Mouse (Mus musculus) heart, embryonic 10.5 days (tissue): ENCODE results near the gene Slc23a3. TPM values are rescaled to one million over a fixed set of nuclear protein-coding genes. Genes with fewer than 3 reads are reported as not detected.
A peak's percentile ranks its signal among the peaks of the same experiment; 100 is the strongest.

Experiments used
- DNase-seq: peaks from one replicate; pipeline ENCODE4 v3.0.0-alpha.2; 2017; ENCODE audit warnings: low spot score
- H3K27ac ChIP-seq: fragments of 300-500 bp; sonication (generic); 2 replicates; pipeline ENCODE4 v1.5.1; 2016; ENCODE audit warnings: mild to moderate bottlenecking
- H3K27me3 ChIP-seq: fragments of 300-500 bp; sonication (generic); 2 replicates; pipeline ENCODE4 v1.6.1; 2016; ENCODE audit warnings: mild to moderate bottlenecking; ENCODE audit not compliant: poor library complexity, insufficient read depth, severe bottlenecking
- H3K36me3 ChIP-seq: fragments of 300-500 bp; sonication (generic); 2 replicates; pipeline ENCODE4 v1.6.1; 2016; ENCODE audit warnings: mild to moderate bottlenecking, moderate library complexity
- H3K4me1 ChIP-seq: fragments of 300-500 bp; sonication (generic); 2 replicates; pipeline ENCODE4 v1.6.1; 2016; ENCODE audit warnings: mild to moderate bottlenecking
- H3K4me3 ChIP-seq: fragments of 300-500 bp; sonication (generic); 2 replicates; pipeline ENCODE4 v1.5.1; 2016; ENCODE audit warnings: mild to moderate bottlenecking, moderate library complexity
- H3K9me3 ChIP-seq: fragments of 300-500 bp; sonication (generic); 2 replicates; pipeline ENCODE4 v1.6.1; 2016; ENCODE audit warnings: mild to moderate bottlenecking, moderate library complexity
- WGBS: fragments of 180-500 bp; shearing (Covaris S2); methylation state at CpG from one replicate; pipeline ENCODE4 v1.1.7; 2016; 5-methylcytosine and 5-hydroxymethylcytosine counted together
- polyA plus RNA-seq: library from polyadenylated mRNA; unstranded; fragments of >200 nt; fragmentation: Nextera tagmentation; extraction: Ambion mirVana; gene quantifications from 2 replicates; pipeline ENCODE4 v1.2.1, GENCODE M21; 2016

Gene Slc23a3
- polyA plus RNA-seq, result 0.06 TPM in 1 of 2 replicates, not detected in the other

DNA sequence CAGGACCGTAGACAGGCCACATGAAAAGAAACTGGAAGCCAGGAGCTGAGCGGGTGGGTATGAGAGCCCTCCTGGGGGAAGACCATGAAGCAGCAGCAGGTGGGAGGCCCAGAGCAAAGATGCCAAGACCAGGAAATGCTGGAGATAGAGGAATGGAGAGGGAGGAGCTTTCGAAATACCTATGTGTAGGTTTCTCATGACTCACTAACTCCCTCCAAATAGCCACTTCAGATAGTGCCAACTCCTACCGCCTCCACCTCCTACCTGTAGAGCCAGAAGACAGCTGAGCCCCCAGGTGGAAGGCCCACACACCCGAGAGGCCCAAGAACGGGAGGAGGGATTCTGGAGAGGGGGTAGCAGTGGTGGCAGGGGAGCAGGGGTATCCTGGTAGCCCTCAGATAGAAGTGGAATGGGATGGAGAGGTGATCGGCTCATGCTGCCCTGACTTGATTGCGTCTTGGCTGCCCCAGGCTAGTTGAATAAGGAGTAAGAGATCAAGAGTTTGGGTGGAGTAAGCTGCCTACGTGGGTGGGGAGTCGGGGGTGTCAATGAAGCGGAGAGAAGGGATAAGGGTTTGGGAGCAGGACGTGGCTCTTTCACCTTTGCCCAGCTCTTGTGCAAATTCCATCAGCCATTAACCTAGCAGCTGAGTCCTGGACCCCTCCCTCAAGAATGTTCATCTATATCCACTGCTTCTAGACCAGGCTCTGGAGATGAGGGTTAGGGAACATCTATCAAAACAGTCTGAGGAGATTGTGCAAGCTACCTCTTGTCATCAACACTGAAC is at the start of gene Slc23a3:
Gene Slc23a3 (minus strand): TSS at position 470 of the 787 bp plus-strand sequence.
- 61% methylated on average over 12 of the region's 12 CpGs for WGBS
- DNase-seq, result no peak
- H3K4me3 ChIP-seq, result no peak within 1 kb of the TSS

GRCm38 (mm10) chr1:75182160-75182559 is 48.5 kb upstream of the Slc23a3 start:
- Histone ChIP-seq H3K27me3 (no peaks in the 10 kb centered on the region), H3K36me3 (peaks cover 68% of the 10 kb centered on the region), H3K4me1 (peaks cover 14% of the 10 kb centered on the region), H3K27ac (no peak overlapping the region), H3K9me3 (no peaks in the 10 kb centered on the region), H3K4me3 (no peak overlapping the region)
- 72% methylated on average over 4 of the region's 4 CpGs for WGBS
- no peak for DNase-seq

More for the DNA sequence above, at the start of gene Slc23a3:
- H3K27me3 ChIP-seq, result peaks cover 18% of the 10 kb centered on the region; the same call in 1 of the 2 replicates
- no peaks in the 10 kb centered on the region for H3K9me3 ChIP-seq
- H3K27ac ChIP-seq, result no peak within 1 kb of the TSS
- 0 out of 2 replicates have a peak, but pooled peaks cover 7% of the 10 kb centered on the region for H3K4me1 ChIP-seq
- peaks cover 34% of the 10 kb centered on the region for H3K36me3 ChIP-seq

- DNase-seq, result no peak
- H3K9me3 ChIP-seq, result no peaks in the 10 kb centered on the region
- no peak overlapping the region for H3K27ac ChIP-seq
- peaks cover 68% of the 10 kb centered on the region for H3K36me3 ChIP-seq
- peaks cover 14% of the 10 kb centered on the region for H3K4me1 ChIP-seq
- H3K27me3 ChIP-seq, result no peaks in the 10 kb centered on the region
- 81% methylated on average over 4 of the region's 4 CpGs for WGBS
- H3K4me3 ChIP-seq, result no peak overlapping the region
Measured at GRCm38 (mm10) chr1:75181377-75181870, 47.7 kb upstream of the Slc23a3 start.

GRCm38 (mm10) chr1:75180741-75181140 is 47.1 kb upstream of the Slc23a3 start:
- Histone ChIP-seq H3K4me1 (peaks cover 14% of the 10 kb centered on the region), H3K9me3 (no peaks in the 10 kb centered on the region), H3K27ac (peak overlapping the region; percentile 77), H3K4me3 (peak overlapping the region; percentile 80), H3K36me3 (peaks cover 68% of the 10 kb centered on the region), H3K27me3 (no peaks in the 10 kb centered on the region)
- DNase-seq, result no peak
- 34% methylated on average over 7 of the region's 7 CpGs for WGBS

DNA sequence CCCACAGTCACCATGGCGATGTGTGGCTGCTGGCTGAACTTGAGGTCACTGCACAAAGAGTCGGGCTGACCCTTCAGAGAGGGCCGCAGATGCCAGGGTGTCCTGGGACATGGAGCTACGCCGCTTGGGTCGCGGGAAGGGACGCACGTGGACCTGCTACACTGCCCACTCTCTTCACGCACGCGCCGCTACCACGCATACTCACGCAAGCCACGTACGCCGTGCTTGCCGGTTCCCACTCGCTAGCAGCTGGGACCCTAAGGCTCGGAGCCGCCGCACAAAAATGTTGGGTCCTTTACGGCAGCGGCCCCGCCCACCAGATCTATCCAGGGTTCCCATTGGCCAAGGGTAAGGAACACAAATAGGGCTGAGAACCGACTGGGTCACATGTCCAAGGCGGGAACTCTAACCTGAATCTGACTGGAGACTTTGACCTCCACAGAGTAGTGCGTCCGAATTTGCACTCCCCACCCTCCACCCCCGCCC is 46.5 kb upstream of the Slc23a3 start, which contains the start of gene Abcb6:
Gene Abcb6 (minus strand): TSS at position 288 of the 486 bp plus-strand sequence.
- peak within 1 kb of the TSS; percentile 77 for H3K27ac ChIP-seq
- no peaks in the 10 kb centered on the region for H3K27me3 ChIP-seq
- no peaks in the 10 kb centered on the region for H3K9me3 ChIP-seq
- peak within 1 kb of the TSS; percentile 80 for H3K4me3 ChIP-seq
- H3K4me1 ChIP-seq, result peaks cover 14% of the 10 kb centered on the region
- H3K36me3 ChIP-seq, result peaks cover 68% of the 10 kb centered on the region
- WGBS, result under 1% methylated on average over 31 of the region's 31 CpGs
- peak; percentile 98 for DNase-seq

GRCm38 (mm10) chr1:75179334-75180104 is 45.8 kb upstream of the Slc23a3 start:
- Histone ChIP-seq H3K36me3 (peaks cover 66% of the 10 kb centered on the region), H3K4me1 (peaks cover 14% of the 10 kb centered on the region), H3K27me3 (no peaks in the 10 kb centered on the region), H3K4me3 (peak overlapping the region; percentile 80), H3K9me3 (no peaks in the 10 kb centered on the region), H3K27ac (peak overlapping the region; percentile 77)
- DNase-seq, result peak; percentile 81
- WGBS, result 8% methylated on average over 23 of the region's 23 CpGs

DNA sequence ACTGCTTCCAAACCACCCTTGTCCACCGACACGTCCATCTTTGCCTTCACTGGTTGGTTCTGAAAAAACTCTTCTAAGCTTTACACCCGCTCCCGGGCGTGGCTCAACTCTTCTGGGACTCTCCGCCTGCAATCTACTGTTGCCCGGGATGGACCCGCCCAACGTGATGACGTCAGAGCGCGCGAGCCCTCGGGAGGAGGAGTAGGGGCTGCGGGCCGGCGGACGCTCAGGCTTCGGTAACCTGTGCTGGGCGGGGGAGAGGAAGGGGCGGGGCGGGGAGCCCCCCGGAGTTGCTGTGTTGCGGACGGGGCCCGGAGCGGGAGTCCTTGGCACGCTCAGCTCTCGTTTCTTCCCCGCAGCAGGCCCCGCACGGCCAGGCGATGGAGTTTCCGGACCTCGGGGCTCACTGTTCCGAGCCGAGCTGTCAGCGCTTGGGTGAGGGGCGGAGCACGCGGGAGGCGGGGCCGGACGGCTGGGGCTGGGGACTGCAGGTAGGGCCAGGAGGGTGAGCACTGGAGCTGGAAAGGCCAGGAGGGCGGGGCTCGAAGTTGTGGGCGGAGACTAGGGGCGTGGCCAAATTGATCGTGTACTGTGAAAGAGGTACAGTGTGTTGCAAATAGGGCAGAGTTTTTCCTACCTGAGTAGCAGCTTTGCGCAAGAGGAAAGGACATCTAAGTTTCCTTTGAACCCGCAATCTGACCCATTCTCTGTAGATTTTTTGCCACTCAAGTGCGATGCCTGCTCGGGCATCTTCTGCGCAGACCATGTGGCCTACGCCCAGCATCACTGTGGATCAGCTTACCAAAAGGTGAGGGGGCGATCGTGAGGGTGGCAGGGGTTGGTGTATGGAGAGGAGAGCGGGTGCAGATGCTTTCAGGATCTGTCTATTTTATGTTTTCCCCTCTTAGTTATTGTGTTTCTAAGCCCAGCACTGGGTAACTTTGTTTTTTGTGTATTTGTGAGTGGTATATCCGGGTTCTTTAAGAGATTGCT is 35.1 kb upstream of the Slc23a3 start, which contains the start of gene Zfand2b:
Gene Zfand2b (plus strand): TSS at position 175 of the 993 bp plus-strand sequence.
- peaks cover 16% of the 10 kb centered on the region for H3K4me1 ChIP-seq
- peaks cover 40% of the 10 kb centered on the region for H3K36me3 ChIP-seq
- H3K27me3 ChIP-seq, result no peaks in the 10 kb centered on the region
- H3K27ac ChIP-seq, result peak within 1 kb of the TSS; percentile 94
- WGBS, result 1% methylated on average over 56 of the region's 59 CpGs
- peak within 1 kb of the TSS; percentile 89 for H3K4me3 ChIP-seq
- peak; percentile 99 for DNase-seq
- H3K9me3 ChIP-seq, result no peaks in the 10 kb centered on the region

DNA sequence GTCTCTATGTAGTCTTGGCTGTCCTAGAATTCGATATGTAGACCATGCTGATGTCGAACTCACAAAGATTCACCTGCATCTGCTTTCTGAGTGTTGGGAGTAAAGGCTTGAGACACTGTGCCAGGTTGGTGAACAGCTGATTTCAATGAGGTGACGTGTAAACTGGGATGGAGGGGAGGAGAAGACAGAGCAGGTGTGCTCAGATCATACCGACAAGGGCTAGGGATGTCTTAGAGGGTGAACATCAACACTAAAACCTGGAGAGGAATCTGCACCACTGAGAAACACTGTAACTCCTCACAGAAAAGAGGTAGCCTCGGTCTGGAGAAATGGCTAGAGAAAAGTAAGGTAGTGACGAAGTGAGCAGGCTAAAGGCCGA is 34.4 kb upstream of the Slc23a3 start:
- Histone ChIP-seq H3K4me3 (peak overlapping the region; percentile 89), H3K27ac (peak overlapping the region; percentile 94), H3K9me3 (no peaks in the 10 kb centered on the region), H3K27me3 (no peaks in the 10 kb centered on the region), H3K36me3 (peaks cover 33% of the 10 kb centered on the region), H3K4me1 (peaks cover 16% of the 10 kb centered on the region)
- DNase-seq, result no peak
- 8% methylated on average over 7 of the region's 7 CpGs for WGBS

GRCm38 (mm10) chr1:75160256-75160617 is 26.5 kb upstream of the Slc23a3 start:
- DNase-seq, result no peak
- H3K27ac ChIP-seq, result no peak overlapping the region
- no peak overlapping the region for H3K4me3 ChIP-seq
- 57% methylated on average over 4 of the region's 4 CpGs for WGBS
- H3K4me1 ChIP-seq, result no peaks in the 10 kb centered on the region
- H3K27me3 ChIP-seq, result no peaks in the 10 kb centered on the region
- no peaks in the 10 kb centered on the region for H3K36me3 ChIP-seq
- no peaks in the 10 kb centered on the region for H3K9me3 ChIP-seq

DNA sequence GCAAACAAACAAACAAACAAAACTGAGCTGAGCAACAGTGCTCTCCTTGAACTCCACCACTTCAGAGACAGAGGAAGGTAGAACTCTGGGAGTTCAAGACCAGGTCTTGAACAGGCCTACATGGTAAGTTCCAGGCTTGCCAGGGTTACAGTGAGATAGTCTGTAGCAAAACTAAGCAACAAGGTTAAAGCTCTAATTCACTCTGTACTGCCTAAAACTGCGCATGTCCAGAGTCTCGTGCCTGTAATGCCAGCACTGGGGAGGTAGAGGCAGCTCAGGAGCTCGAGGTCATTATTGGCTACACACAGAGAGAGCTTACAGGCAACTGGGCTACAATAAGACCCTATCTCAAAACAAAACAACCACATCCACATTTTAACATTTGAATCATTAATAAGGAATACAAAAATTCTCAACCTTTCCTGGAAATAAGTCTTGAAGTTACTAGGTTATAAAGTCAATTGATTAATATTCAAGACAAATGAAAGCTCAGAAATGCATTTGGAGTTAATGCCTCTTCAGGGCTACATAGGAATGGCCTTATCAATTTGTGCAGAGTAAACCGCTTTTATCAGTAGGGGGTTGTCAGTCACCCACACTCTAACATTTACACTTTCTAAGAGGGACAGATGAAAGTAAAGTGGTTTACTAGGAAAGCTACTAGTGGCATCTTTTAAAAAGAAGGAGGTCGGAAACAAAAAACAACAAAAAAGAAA is 26.0 kb upstream of the Slc23a3 start:
- Histone ChIP-seq H3K9me3 (no peaks in the 10 kb centered on the region), H3K27me3 (no peaks in the 10 kb centered on the region), H3K4me3 (no peak overlapping the region), H3K27ac (no peak overlapping the region), H3K4me1 (no peaks in the 10 kb centered on the region), H3K36me3 (no peaks in the 10 kb centered on the region)
- 47% methylated on average over 5 of the region's 5 CpGs for WGBS
- DNase-seq, result no peak

- DNase-seq, result no peak
- no peaks in the 10 kb centered on the region for H3K36me3 ChIP-seq
- H3K27ac ChIP-seq, result no peak overlapping the region
- H3K4me1 ChIP-seq, result no peaks in the 10 kb centered on the region
- H3K9me3 ChIP-seq, result no peaks in the 10 kb centered on the region
- H3K27me3 ChIP-seq, result no peaks in the 10 kb centered on the region
- H3K4me3 ChIP-seq, result no peak overlapping the region
Measured at GRCm38 (mm10) chr1:75158990-75159389, 25.3 kb upstream of the Slc23a3 start.
